Mouse (Mus musculus): ENCODE data around the gene Tenm4.

Tenm4 gene

GRCm38 (mm10) chr7:96340826-96341225 lies 169.8 kb downstream of the Tenm4 start:
- DNase-seq (ENCODE audit: low read depth), result no peak

GRCm38 (mm10) chr7:96341479-96341878 lies 170.4 kb downstream of the Tenm4 start:
- no peak for DNase-seq (ENCODE audit: low read depth)

GRCm38 (mm10) chr7:96342996-96343395 lies 171.9 kb downstream of the Tenm4 start:
- DNase-seq (ENCODE audit: low read depth), result no peak

- no peak for DNase-seq (ENCODE audit: low read depth)
These were observed 172.6 kb downstream of the Tenm4 start for GRCm38 (mm10) chr7:96343667-96344066.

- DNase-seq (ENCODE audit: low read depth), result no peak
These were observed 181.6 kb downstream of the Tenm4 start for GRCm38 (mm10) chr7:96352671-96353070.

GRCm38 (mm10) chr7:96356285-96356811 lies 185.3 kb downstream of the Tenm4 start:
- no peak for DNase-seq (ENCODE audit: low read depth)

GRCm38 (mm10) chr7:96357550-96357949 lies 186.5 kb downstream of the Tenm4 start:
- DNase-seq (ENCODE audit: low read depth), result no peak

GRCm38 (mm10) chr7:96363311-96363710 lies 192.3 kb downstream of the Tenm4 start:
- DNase-seq (ENCODE audit: low read depth), result no peak

- DNase-seq (ENCODE audit: low read depth), result no peak
These were observed 198.9 kb downstream of the Tenm4 start for GRCm38 (mm10) chr7:96369947-96370346.

- DNase-seq (ENCODE audit: low read depth), result no peak
These were observed 203.1 kb downstream of the Tenm4 start for GRCm38 (mm10) chr7:96374004-96374663.

GRCm38 (mm10) chr7:96375507-96375906 lies 204.5 kb downstream of the Tenm4 start:
- DNase-seq (ENCODE audit: low read depth), result no peak

- no peak for DNase-seq (ENCODE audit: low read depth)
These were observed 212.9 kb downstream of the Tenm4 start for GRCm38 (mm10) chr7:96383686-96384528.

- DNase-seq (ENCODE audit: low read depth), result no peak
These were observed 213.9 kb downstream of the Tenm4 start for GRCm38 (mm10) chr7:96384726-96385500.

GRCm38 (mm10) chr7:96385850-96386249 lies 214.8 kb downstream of the Tenm4 start:
- no peak for DNase-seq (ENCODE audit: low read depth)

- peak; percentile 23 for DNase-seq (ENCODE audit: low read depth)
These were observed 219.1 kb downstream of the Tenm4 start for GRCm38 (mm10) chr7:96390034-96390670.

- DNase-seq (ENCODE audit: low read depth), result peak; percentile 16
These were observed 219.8 kb downstream of the Tenm4 start for GRCm38 (mm10) chr7:96390894-96391293.

GRCm38 (mm10) chr7:96391797-96392472 lies 220.9 kb downstream of the Tenm4 start:
- no peak for DNase-seq (ENCODE audit: low read depth)

- no peak for DNase-seq (ENCODE audit: low read depth)
These were observed 221.6 kb downstream of the Tenm4 start for GRCm38 (mm10) chr7:96392600-96392999.

- no peak for DNase-seq (ENCODE audit: low read depth)
These were observed 226.9 kb downstream of the Tenm4 start for GRCm38 (mm10) chr7:96397940-96398339.

GRCm38 (mm10) chr7:96400411-96400810 lies 229.4 kb downstream of the Tenm4 start:
- DNase-seq (ENCODE audit: low read depth), result no peak

- DNase-seq (ENCODE audit: low read depth), result no peak
These were observed 235.7 kb downstream of the Tenm4 start for GRCm38 (mm10) chr7:96406630-96407214.
